Mouse (Mus musculus): ENCODE measurements at regions not wholly inside any gene's neighbourhood (a gene's known extent, or its start where the extent isn't known, plus 50 kb on each side); places are given as distances from the start of the nearest gene placed in this dataset.

DNA sequence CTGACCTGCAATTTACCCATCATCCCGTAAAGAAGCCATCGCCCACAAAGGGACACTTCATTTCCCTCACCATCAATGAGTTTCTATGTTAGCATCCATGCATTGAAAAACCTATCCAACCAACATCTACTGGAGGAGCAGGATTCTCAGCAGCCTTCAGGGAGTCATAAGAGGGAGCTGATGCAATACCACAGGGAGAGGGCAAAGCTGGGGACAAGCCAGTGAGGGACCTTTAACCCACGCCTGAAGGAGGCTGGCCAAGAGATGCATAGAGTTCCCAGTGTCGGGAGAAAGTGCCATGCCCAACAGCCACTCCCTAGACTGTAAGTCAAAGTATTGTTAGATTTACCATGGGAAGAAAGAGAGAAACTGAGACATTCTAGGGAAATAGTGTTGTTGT lies 96.7 kb downstream of the Evx1 start:
- 84% methylated on average over 4 of the region's 4 CpGs for WGBS
- Histone ChIP-seq H3K27ac (ENCODE audit: low read depth, low read length) (no peak overlapping the region), H3K4me1 (ENCODE audit: insufficient read depth, low read length) (no peaks in the 10 kb centered on the region), H3K9me3 (ENCODE audit: low read length) (no peaks in the 10 kb centered on the region), H3K27me3 (ENCODE audit: insufficient read depth, low read length) (no peaks in the 10 kb centered on the region), H3K4me3 (ENCODE audit: low read depth, low read length) (no peak overlapping the region), H3K36me3 (ENCODE audit: insufficient read depth, low read length) (no peaks in the 10 kb centered on the region), H3K4me2 (ENCODE audit: low read depth, low read length, poor library complexity, severe bottlenecking) (no peak overlapping the region), H3K9ac (replicated peaks; ENCODE audit: low read length, poor library complexity, severe bottlenecking) (no peak overlapping the region)
- no peak for DNase-seq (ENCODE audit: low spot score)
- no peak for TF ChIP-seq CTCF (IDR thresholded peaks at IDR 0.05)
- ATAC-seq (ENCODE audit: low FRiP score), result no peak

DNA sequence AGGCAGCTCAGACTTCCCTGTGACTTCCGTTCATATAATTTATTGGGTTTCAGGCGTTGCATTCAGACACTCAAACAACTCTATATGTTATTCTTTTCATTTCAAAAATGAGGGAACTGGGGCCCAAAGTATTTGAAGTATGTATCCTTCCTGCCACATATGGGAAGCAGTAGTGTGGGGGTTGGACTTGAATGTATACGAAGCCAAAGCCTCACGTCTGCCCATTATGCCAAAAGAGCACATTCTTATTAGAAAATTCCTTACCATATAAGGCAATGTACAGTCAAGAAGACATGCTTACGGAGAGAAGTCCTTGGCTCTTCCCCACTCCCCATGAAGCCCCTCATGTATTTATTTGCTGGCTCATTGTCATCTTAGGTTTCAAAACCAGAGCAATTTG lies 97.4 kb downstream of the Evx1 start:
- DNase-seq (ENCODE audit: low spot score), result no peak
- WGBS, result 90% methylated on average over 5 of the region's 5 CpGs
- no peaks in the 10 kb centered on the region for H3K9me3 ChIP-seq (ENCODE audit: low read length)

DNA sequence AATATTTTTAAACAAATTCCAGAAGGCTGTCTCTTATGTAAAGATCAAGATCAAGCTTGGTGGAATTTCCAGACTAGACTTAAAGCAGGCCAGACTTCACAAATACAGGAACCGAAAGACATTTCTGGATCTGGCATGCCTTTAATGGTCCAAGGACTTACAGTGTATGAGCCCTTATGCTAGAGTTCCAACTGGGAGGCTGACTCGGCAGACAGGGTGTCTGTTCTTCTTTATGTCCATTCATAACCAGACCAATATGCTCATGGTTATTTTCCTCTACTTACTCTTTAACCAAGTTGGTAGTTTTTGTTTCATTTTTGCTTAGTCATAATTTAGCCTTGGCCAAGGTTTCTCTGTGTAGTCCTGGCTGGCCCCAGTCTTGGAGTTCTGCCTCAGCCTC lies 98.0 kb downstream of the Evx1 start:
- no peak overlapping the region for H3K4me2 ChIP-seq (ENCODE audit: low read depth, low read length, poor library complexity, severe bottlenecking)
- TF ChIP-seq CTCF (IDR thresholded peaks at IDR 0.05), result no peak
- no peak overlapping the region for H3K9ac ChIP-seq (replicated peaks; ENCODE audit: low read length, poor library complexity, severe bottlenecking)
- H3K27me3 ChIP-seq (ENCODE audit: insufficient read depth, low read length), result no peaks in the 10 kb centered on the region
- no peaks in the 10 kb centered on the region for H3K4me1 ChIP-seq (ENCODE audit: insufficient read depth, low read length)
- DNase-seq (ENCODE audit: low spot score) (no peak), ATAC-seq (ENCODE audit: low FRiP score) (no peak)
- no peak overlapping the region for H3K27ac ChIP-seq (ENCODE audit: low read depth, low read length)
- 91% methylated on average over 2 of the region's 2 CpGs for WGBS
- H3K4me3 ChIP-seq (ENCODE audit: low read depth, low read length), result no peak overlapping the region
- no peaks in the 10 kb centered on the region for H3K36me3 ChIP-seq (ENCODE audit: insufficient read depth, low read length)
- H3K9me3 ChIP-seq (ENCODE audit: low read length), result no peaks in the 10 kb centered on the region

More for the DNA sequence above, 97.4 kb downstream of the Evx1 start:
- H3K36me3 ChIP-seq (ENCODE audit: insufficient read depth, low read length), result no peaks in the 10 kb centered on the region
- no peak overlapping the region for H3K9ac ChIP-seq (replicated peaks; ENCODE audit: low read length, poor library complexity, severe bottlenecking)
- TF ChIP-seq CTCF (IDR thresholded peaks at IDR 0.05), result no peak
- no peak overlapping the region for H3K27ac ChIP-seq (ENCODE audit: low read depth, low read length)
- no peaks in the 10 kb centered on the region for H3K4me1 ChIP-seq (ENCODE audit: insufficient read depth, low read length)
- H3K27me3 ChIP-seq (ENCODE audit: insufficient read depth, low read length), result no peaks in the 10 kb centered on the region
- ATAC-seq (ENCODE audit: low FRiP score), result no peak
- no peak overlapping the region for H3K4me2 ChIP-seq (ENCODE audit: low read depth, low read length, poor library complexity, severe bottlenecking)
- no peak overlapping the region for H3K4me3 ChIP-seq (ENCODE audit: low read depth, low read length)

DNA sequence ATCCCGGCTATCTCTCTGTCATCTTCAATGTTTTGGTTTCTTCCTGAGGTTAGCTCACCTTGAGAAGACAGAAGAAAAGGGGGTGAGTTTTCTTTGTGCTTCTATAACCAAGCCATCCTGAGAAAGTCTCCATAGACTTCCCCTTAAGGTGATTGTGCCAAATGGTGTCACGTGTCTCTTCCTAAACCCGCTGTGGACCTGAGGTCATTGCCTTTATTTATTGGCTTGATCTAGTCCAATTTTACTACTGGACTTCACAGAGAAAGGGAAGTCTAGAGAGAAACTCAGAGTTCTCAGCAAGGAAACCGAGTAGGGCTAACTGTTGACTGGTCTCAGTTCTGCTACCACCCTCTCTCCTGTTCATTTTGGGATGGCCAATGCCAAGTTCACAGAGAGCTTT lies 100.3 kb downstream of the Evx1 start:
- H3K4me3 ChIP-seq (ENCODE audit: low read depth, low read length), result no peak overlapping the region
- H3K4me2 ChIP-seq (ENCODE audit: low read depth, low read length, poor library complexity, severe bottlenecking), result no peak overlapping the region
- no peak overlapping the region for H3K27ac ChIP-seq (ENCODE audit: low read depth, low read length)
- no peaks in the 10 kb centered on the region for H3K4me1 ChIP-seq (ENCODE audit: insufficient read depth, low read length)
- no peak for ATAC-seq (ENCODE audit: low FRiP score)
- no peak for DNase-seq (ENCODE audit: low spot score)
- no peaks in the 10 kb centered on the region for H3K27me3 ChIP-seq (ENCODE audit: insufficient read depth, low read length)
- H3K36me3 ChIP-seq (ENCODE audit: insufficient read depth, low read length), result no peaks in the 10 kb centered on the region
- H3K9ac ChIP-seq (replicated peaks; ENCODE audit: low read length, poor library complexity, severe bottlenecking), result no peak overlapping the region
- 89% methylated on average over 4 of the region's 4 CpGs for WGBS
- no peaks in the 10 kb centered on the region for H3K9me3 ChIP-seq (ENCODE audit: low read length)
- TF ChIP-seq CTCF (IDR thresholded peaks at IDR 0.05), result no peak

DNA sequence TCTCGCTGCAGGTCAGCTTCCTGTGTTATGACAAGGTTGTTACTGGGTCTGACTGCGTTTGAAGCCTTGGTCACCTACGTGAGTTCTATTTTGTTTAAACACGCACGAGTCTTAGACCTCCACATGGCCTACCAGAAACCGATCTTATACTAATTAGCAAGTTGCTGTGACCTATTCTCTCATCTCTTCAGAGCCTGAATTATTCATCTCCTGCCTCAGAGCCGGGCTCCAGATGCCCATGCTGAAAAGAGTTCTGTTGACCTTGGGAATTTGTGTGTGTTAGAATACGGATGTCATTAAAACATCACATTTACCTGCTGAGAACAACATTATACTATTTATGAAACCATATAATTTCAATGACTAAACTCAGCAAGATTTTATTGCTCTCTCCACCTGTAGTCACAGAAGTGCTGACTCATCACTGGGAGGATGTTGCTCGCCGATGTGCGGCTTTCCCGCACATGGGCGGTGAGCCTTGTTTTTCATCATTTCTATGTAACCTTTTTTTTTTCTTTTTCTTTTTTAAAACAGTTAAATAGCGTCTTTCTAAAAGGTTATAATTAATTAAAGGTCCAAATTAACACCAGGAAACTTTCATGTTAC lies 102.1 kb downstream of the Evx1 start:
- WGBS, result 74% methylated on average over 14 of the region's 14 CpGs
- H3K27me3 ChIP-seq (ENCODE audit: insufficient read depth, low read length), result no peaks in the 10 kb centered on the region

DNA sequence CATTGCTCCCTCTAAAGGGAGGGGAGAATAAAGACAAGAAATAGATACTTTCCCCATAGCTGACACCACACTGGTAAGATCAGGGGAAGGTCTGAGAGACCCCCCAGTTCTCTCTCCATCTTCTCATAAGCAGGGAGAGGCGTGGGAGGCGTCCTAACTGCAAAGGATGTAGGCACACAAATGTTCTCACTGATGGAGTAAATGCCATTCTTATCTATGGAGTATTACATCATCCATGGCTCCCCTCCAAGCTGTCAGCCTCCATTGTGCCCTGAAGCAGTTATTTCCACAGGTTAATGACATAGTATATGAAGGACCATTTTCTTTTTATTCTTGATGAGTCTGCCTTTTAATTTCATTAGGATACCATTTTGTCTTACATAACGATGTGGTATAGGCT lies 103.2 kb downstream of the Evx1 start:
- no peak for ATAC-seq (ENCODE audit: low FRiP score)
- Histone ChIP-seq H3K27ac (ENCODE audit: low read depth, low read length) (no peak overlapping the region), H3K4me1 (ENCODE audit: insufficient read depth, low read length) (no peaks in the 10 kb centered on the region), H3K4me3 (ENCODE audit: low read depth, low read length) (no peak overlapping the region), H3K9ac (replicated peaks; ENCODE audit: low read length, poor library complexity, severe bottlenecking) (no peak overlapping the region), H3K9me3 (ENCODE audit: low read length) (no peaks in the 10 kb centered on the region), H3K27me3 (ENCODE audit: insufficient read depth, low read length) (no peaks in the 10 kb centered on the region), H3K4me2 (ENCODE audit: low read depth, low read length, poor library complexity, severe bottlenecking) (no peak overlapping the region), H3K36me3 (ENCODE audit: insufficient read depth, low read length) (no peaks in the 10 kb centered on the region)
- DNase-seq (ENCODE audit: low spot score), result no peak
- TF ChIP-seq CTCF (IDR thresholded peaks at IDR 0.05), result no peak
- 82% methylated on average over 3 of the region's 3 CpGs for WGBS

More for the DNA sequence above, 102.1 kb downstream of the Evx1 start:
- no peak for TF ChIP-seq CTCF (IDR thresholded peaks at IDR 0.05)
- H3K36me3 ChIP-seq (ENCODE audit: insufficient read depth, low read length), result no peaks in the 10 kb centered on the region
- no peak overlapping the region for H3K27ac ChIP-seq (ENCODE audit: low read depth, low read length)
- DNase-seq (ENCODE audit: low spot score) (no peak), ATAC-seq (ENCODE audit: low FRiP score) (no peak)
- no peak overlapping the region for H3K4me3 ChIP-seq (ENCODE audit: low read depth, low read length)
- H3K9me3 ChIP-seq (ENCODE audit: low read length), result no peaks in the 10 kb centered on the region
- no peak overlapping the region for H3K4me2 ChIP-seq (ENCODE audit: low read depth, low read length, poor library complexity, severe bottlenecking)
- H3K9ac ChIP-seq (replicated peaks; ENCODE audit: low read length, poor library complexity, severe bottlenecking), result no peak overlapping the region
- H3K4me1 ChIP-seq (ENCODE audit: insufficient read depth, low read length), result no peaks in the 10 kb centered on the region
